Mouse (Mus musculus): Measurements from ENCODE around the gene Pde4dip.

- TF ChIP-seq MAX (IDR thresholded peaks at IDR 0.05; ENCODE audit: low read depth): no peak
- TF ChIP-seq POLR2AphosphoS2 (IDR thresholded peaks at IDR 0.05; ENCODE audit: insufficient read length, low read depth): no peak
- TF ChIP-seq REST (IDR thresholded peaks at IDR 0.05; ENCODE audit: insufficient read depth, insufficient read length): no peak
- TF ChIP-seq MYOD1 (IDR thresholded peaks at IDR 0.05; ENCODE audit: control insufficient read depth in 1 of 3, insufficient read length in 2 of 3, low read depth in 2 of 3): no peak
- TF ChIP-seq POLR2A (IDR thresholded peaks at IDR 0.05; ENCODE audit: insufficient read length, low read depth): no peak
- TF ChIP-seq TCF3 (IDR thresholded peaks at IDR 0.05; ENCODE audit: insufficient read length, low read depth): no peak
- TF ChIP-seq MYOG (IDR thresholded peaks at IDR 0.05; ENCODE audit: control insufficient read depth in 1 of 3, insufficient read depth in 1 of 3, insufficient read length in 2 of 3, low read depth in 2 of 3): no peak
- no peak for TF ChIP-seq SRF (IDR thresholded peaks at IDR 0.05; ENCODE audit: control insufficient read depth, insufficient read length, low read depth)
- no peak for TF ChIP-seq CEBPB (IDR thresholded peaks at IDR 0.05; ENCODE audit: insufficient read depth, poor library complexity, severe bottlenecking)
Observed at GRCm38 (mm10) chr3:97789317-97789716, 99.2 kb downstream of the Pde4dip start.

All from myocyte (in vitro differentiated cells).